Mouse (Mus musculus): ENCODE data around the gene Cdk4. TPM values are rescaled to one million over a fixed set of nuclear protein-coding genes. Genes with fewer than 3 reads are reported as not detected.

The Cdk4 gene
- total RNA-seq, 4 experiments from 2014 or later, result 197 to 246 (median 230) TPM

DNA sequence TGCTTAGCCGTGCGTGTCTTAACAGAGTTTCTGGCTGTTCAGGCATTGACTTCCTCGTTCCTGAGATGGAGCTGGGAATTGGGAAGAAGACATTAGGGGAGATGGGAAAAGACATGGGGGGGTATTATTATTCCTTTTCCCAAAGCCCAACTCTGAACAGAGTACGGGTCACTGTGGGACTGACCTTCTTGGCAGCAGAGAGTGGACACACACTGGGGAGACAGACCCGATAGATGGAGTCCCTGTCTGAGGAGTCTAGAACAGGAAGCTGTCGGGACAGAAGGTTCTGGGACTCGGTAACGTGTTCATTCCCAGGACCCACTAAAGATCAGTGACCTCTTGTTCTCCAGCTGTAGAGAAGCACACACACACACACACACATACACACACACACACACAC is 12.3 kb downstream of the Cdk4 start:
- DNase-seq, result no peak

DNA sequence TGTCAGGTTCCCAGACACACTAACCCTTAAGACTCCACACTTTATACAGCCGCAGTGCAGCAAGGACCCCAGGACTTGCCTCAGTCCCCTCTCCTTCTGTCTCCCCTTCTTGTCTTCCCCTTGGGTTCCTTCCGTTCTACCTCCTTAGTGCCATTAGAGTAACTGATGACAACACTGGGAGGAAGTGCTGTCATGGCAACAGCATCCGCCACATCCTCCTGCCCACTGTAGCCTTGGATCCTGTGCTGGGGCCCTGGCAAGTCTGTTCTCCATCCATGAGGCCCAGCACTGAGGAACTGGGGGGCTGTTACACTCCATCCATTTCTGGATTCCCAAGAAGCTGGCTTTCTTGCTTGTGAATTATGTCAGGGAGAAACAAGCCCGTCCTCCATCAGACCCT is 12.7 kb downstream of the Cdk4 start:
- no peak for DNase-seq

DNA sequence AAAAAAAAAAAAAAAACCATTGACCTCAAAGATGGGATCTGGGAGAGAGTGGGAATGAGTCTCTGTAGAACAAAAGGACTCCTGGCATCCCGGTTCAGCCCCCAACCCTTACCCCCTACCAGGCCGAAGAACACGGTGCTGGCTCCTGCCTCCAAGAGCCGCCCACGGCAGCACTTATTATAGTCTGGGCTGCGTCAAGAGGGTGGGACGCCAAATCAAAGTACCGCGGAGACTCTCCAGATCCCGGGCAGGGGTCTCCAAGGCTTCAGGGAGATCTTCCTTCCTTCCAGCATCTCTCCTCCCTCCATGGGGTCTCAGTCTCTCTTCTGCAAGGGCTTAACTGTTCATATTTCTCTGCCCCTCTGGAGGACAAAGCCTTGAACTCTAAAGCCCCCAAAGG is 14.2 kb downstream of the Cdk4 start:
- DNase-seq, result no peak

DNA sequence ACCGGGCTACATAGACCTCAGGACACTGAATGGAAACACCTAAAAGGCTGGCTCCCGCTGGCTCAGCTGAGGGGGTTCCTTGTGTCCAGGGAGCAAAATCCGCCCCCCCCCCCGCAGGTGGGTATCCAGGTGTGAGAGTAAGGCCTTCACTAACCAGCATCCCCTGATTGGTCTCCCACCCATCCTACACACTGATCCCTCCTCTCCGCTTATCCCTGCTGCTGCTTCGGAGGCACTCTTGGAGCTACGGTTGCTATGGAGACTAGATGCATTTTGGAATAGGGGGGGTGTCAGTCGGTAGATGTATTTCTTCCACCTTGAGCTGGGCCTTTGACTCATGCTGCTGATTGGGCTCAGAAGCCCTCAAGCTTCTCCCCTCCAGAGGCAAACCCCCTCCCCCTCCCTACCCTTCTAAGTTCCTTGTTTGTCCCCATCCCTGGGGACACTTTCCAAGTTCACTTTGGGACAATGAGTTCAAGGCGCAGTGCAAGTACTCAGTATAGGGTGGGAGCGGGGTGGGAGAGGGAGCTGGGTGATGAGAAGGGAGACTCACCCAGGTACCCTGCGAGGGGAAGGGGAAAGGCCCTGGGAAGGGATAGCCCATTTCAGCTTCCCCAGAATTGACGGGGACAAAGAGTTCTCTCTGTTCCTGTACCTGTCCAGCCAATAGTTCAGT is 14.8 kb downstream of the Cdk4 start:
- no peak for DNase-seq

DNA sequence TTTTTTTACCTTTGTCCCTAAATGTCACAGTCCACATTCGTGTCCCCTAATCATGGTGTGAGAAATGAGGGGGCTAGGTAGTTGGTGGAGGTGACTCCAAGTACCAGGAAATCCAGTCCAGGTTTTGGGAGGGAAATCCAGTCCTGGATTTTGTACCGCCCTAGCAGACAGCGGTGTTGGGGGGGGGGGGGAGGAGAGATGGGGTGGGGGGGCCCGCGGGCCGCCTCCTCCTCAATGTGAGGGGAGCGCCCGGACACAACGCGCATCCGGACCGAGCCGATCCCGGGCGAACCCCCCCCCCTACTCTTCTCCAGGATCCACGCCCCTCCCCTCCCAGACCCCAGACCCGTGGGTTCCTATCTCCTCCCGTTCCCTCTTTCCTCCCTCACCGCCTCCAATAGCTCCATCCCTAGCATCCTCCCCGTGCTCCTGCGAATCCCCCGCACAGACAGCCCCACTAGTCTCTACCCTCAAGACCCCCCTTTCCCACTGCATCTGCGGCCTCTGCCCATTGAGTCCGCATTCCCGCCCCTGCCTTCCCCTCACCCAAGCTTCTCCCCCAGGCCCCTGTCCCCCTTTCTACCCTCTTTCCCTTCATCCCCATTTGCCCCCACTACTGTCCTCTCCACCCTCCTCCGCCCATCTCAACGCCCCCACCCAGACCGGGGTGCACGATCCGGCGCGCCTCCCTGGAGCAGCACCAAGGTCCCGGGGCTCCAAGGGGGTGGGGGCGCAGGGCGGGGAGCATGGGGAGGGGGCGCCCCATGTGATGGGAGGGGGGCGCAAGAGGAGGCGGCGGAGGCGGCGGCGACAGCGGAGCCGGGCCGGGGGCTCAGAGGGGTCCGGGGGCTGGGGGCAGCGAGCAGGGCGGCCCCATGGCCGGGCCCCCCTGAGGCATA is 15.6 kb downstream of the Cdk4 start:
- no peak for DNase-seq

DNA sequence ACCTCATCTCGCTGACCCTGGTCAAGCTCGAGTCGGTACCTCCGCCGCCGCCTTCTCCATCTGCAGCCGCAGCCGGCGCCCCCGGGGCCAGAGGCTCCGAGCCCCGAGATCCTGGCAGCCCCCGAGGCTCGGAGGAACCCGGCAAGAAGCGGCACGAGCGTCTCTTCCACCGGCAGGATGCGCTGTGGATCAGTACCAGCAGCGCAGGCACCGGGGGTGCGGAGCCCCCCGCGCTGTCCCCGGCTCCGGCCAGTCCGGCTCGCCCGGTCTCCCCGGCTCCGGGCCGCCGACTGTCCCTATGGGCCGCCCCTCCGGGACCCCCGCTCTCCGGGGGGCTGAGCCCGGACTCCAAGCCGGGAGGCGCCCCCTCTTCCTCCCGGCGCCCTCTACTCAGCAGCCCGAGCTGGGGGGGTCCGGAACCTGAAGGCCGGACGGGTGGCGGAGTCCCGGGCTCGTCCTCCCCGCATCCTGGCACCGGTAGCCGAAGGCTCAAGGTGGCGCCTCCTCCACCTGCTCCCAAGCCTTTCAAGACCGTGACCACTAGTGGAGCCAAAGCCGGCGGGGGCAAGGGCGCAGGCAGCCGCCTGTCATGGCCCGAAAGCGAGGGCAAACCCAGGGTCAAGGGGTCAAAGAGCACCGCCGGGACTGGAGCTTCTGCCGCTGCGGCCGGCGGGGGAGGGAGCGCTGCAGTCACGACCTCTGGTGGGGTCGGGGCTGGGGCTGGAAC is 16.5 kb downstream of the Cdk4 start:
- no peak for DNase-seq

DNA sequence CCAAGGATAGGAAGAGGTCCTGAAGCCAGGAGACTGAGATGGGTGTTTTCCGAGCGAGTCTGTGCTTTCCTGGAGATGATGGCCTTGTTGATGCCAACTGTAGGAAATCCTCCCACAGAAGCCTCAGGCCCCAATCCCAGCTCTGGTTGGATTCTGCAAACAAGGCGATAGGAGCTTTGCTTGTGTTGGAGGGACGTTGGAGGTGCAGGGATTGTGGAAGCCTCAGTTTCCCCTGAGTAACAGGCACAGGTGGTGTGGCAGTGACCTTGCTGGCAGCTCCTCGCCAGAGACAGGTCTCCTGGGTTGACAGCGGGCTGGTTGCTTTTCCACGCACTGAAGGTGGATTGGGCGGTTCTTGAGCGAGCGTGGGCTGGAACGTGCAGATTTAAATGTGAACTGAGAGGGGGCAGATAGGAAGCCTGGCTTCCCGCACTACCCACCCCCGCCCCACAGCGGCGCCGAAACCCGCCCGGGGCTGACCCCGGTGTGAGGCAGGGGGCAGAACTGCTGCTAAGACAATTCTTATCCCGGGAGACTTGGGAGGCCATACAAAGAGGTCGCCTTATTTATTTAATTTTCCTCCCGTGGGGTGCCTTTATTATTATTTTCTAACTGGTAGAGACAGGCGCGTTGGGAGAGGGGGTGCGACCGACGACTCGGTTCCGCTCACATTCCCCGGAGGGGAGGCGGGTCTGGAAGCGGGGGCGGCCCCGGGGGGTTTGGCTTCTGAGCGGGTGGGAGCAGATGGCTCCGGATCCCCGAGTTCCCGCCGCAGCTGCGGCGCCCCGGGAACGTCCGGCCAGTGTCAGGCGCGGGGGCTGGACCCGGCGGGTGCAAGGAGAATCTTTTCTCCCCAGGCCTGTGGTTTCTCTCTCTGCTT is 17.8 kb downstream of the Cdk4 start:
- DNase-seq, result no peak

DNA sequence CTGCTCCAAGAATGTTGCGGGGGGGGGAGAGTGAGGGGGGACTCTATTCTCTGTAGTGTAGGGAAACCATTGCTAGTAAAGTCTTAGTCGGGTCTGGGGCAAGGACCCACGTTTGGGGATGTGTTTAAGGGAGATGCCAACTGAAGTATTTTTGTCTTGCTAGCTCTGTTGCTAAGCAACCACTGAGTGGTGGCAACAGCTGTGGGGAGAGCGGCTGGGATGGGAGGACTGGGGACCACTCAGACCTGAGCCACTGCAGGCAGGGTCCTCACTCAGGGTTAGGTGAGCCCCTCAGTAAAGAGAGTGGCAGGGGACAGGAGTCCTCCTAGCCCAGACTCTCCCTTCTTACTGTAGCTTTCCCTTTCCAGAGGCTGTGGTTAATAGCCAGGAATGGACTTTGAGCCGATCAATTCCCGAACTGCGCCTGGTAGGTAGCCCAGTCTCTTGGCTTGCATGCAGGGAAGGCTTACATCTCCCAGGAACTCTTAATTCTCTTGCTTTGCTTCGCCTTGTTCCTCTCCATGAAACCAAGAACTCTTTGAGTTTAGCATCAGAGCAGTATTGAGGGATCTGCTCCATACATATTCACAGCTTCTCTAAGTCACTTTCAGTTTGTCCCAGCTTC is 18.8 kb downstream of the Cdk4 start:
- no peak for DNase-seq

DNA sequence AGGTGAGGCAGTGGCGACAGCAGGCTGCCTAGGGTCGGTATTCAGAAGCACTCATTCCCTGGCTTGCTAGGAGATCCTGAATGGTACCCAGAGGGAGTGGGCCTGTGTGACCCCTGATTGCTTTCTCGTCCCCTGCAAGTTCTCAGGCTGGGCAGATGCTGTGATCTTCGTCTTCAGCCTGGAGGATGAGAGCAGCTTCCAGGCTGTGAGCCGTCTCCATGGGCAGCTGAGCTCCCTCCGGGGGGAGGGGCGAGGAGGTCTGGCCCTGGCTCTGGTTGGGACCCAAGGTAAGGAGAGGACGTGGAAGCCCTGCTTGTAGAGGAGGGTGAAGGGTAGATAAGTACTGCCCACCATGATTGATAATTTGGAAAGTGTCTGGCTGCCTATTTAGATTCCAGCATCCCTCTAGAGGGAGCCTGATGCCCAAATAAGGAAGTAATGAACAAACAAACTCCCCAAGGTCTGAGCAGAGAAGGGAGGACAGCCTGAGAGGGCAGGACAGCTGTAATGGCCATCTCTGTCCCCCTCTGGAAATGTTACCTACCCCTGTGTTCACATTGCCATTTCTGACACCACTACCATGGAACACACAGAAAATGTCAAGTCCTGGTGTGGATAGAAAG is 20.1 kb downstream of the Cdk4 start:
- DNase-seq, result no peak

DNA sequence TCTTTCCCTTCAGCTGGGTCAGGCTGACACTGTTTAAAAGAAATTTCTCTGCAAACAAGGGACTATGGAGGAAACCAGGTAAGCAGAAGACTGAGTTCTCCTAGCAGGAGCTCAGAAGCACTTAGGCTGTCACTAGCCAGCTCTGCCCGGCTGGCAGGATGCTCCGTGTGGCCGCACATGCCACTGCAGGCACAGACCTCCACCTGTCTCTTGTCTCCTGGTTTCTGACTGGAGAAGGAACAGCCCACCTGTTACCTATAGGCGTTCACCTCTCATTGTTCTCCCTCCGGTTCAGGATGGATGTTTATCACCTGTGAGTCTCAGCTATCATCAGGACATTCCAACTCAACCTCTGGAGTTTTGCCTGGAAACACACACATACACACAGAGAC is 20.6 kb downstream of the Cdk4 start:
- DNase-seq, result no peak

DNA sequence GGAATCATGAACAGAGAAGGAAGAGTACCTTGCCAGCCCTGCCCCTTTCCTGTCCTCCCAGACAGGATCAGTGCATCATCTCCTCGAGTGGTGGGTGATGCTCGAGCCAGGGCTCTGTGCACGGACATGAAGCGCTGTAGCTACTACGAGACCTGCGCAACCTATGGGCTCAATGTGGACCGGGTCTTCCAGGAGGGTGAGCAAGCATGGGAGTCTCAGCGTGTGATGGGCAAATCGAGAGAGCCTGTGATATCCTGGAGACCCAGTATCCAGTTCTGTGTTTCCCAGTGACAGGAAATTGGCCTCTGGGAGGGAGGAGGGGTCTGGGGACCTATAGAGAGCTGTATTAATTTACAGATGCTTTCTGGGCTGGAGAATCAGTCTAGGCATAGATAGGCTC is 21.7 kb downstream of the Cdk4 start:
- no peak for DNase-seq

DNA sequence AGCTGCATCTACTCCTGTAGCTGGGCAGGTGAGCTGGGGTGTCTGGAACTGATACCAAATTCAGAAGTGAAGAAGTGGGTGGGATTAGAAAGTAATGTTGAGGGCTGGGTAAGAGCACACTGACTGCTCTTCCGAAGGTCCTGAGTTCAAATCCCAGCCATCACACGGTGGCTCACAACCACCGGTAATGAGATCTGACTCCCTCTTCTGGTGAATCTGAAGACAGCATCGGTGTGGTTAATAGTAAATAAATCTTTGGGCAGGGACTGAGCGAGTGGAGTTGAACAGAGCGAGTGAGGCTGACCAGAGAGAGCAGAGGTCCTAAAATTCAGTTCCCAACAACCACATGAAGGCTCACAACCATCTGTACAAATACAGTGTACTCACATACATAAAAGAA is 22.3 kb downstream of the Cdk4 start:
- no peak for DNase-seq

DNA sequence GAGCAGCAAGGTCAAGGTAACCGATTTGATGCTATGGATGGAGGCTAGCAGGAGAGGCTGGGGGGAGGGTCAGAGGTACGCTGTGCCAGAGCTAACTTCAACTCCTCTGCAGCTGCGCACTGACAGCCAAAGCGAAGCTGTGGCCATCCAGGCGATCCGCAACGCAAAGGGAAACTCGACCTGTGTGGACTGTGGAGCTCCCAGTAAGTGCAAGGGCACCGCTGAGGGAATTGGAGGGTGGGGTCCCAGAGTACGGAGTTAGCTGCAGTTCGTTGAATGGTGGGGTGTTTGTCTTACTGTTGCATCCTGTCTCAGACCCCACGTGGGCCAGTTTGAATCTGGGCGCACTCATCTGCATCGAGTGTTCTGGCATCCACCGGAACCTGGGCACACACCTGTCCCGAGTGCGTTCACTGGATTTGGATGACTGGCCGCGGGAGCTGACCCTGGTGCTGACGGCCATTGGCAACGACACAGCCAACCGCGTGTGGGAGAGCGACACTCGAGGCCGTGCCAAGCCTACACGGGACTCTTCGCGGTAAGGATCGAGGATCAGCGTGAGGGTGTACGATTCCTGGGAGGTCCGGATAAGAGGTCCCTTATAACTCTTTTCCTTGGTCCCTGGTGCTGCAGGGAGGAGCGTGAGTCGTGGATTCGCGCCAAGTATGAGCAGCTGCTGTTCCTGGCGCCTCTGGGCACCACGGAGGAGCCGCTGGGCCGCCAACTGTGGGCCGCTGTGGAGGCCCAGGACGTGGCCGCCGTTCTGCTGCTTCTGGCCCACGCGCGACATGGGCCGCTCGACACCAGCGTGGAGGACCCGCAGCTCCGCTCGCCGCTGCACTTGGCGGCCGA is 27.5 kb downstream of the Cdk4 start:
- DNase-seq, result no peak

DNA sequence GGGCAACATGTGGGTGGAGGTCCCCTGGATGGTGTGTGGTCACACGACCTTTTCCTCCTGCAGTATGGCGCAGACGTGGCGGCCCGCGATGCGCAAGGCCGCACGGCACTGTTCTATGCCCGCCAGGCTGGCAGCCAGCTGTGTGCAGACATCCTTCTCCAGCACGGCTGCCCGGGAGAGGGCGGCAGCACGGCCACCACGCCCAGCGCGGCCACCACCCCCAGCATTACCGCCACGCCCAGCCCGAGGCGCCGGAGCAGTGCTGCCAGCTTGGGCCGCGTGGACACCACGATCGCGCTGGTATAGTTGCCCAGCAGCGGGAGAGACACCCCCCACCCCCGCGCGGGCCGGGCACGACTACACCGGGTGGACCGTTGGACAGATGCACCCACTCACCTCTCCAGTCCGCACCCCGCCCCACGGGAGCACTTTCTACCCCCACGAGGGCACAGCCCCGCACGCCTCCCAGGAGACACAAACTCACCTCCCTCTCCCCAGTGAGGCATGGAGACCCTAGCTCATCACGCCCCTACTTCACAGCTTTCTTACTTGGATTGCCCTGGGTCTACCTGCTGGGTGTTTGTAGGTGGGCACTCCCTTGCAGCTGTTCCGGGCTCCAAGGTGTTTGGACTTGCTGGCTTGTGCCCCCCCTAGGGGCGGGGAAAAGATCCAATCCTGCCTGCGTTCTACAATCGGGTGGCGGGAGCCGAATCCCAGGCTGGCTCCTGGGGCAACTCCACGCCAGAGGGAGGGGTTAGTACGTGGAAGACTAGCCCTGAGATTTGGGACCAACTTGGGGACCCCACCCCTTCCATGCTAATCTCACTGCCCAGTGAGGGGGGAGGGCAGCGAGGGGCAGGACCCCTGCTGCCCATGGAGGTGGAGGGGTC is 28.4 kb downstream of the Cdk4 start:
- DNase-seq, result no peak

DNA sequence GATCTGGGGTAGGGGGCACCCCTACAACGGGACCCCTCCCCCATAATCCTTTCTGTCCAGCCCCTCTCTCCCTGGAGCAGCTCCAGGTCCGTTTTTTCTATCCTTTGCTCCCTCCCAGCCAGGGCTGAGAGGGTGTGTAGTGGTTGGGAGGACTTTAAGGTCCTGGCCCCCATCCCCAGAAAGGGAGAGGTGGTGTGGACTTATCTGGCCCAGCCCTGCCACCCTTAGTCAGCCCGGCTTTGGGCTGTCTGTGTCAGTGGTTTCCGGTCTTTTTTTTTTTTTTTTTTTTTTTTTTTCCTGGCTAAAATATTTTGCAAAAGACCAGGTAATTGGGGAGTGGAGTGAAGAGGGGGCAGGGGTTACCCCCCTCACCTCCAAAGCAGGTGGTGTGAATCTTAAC is 29.4 kb downstream of the Cdk4 start:
- no peak for DNase-seq

DNA sequence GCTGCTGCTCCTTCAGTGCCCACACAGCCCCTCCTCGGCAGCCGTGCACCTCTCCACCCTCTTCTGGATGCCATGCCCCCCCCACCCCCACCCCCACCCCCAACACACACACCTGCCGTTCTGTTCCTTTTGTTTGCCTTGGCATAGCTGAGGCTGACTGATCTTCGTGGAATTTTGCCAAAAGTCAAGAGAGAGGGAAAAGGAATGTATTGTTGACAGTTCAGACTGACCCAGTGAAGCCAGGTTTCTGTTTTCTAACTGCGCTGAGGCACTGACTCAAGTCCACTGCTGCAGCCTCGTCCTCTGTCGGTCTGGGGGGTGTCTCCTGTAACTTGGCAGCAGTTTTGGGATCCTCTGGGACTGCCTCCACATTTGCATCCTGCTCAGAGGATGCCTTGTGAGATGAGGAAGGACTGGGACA is 31.1 kb downstream of the Cdk4 start:
- DNase-seq, result no peak

DNA sequence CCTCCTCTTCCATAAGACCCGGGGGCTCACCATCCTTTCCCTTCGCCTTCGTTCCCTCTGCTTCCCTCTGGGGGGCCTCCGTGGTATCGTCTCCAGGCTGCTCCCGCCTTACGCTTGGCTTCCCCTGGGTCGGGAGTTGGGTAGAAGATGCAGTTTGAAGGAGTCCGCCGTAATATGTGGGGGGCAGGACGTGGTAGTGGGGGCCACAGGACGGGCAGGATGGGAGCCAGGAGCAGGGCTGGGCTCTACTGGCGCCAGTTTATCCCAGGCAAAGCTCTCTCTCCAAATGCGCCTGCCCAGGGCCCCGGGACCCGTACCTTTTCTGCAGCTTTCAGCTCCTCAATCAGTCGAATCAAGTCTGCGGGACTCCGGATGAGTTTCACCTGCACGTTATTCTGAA is 35.2 kb downstream of the Cdk4 start:
- no peak for DNase-seq

DNA sequence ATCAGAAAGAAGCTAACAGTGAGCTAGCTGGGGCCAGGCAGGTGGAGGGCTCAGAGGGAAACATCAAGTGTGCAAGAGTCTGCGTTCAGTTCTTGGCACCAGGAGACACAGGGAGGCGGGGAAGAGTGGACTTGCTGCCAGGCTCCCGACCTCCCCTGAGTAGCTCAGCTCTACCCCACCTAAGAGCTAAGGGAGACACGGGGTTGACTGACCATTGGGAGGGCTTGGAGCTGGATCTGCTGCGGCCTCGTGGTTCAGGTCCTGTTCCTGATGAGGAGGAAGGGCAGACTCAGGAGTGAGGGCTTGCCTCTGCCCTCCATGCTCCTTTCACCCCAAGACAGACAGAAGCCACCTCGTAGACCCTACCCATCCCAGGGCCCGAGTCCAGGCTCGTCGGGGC is 35.9 kb downstream of the Cdk4 start:
- DNase-seq, result no peak

DNA sequence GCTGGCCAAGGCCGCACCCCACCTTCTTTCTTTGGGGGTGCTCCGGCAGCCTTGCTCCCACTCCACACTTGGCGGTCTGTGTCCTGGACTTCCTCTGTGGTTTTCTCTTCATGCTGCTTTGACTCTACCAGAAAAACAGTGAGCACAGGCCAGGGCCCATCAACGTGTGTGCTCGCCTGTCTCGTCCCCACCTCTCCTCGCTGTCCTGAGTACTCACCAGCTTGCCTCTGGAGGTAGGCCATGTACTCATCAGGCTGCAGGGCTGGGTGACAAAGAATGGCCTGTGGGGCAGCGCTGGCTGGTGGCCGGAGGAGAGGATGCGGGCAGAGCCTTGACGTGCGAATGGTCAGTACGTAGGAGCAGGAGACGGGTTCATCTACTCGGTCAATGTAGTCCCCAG is 36.5 kb downstream of the Cdk4 start:
- DNase-seq, result no peak

All from adrenal gland, adult 8-10 months (tissue).